Mouse (Mus musculus) cerebral cortex, adult 2 months (tissue): Measurements from ENCODE around the gene 4933405L10Rik.

Experiments used
- WGBS: fragments of 180-500 bp; shearing (Covaris S2); methylation state at CpG from one replicate; pipeline ENCODE4 v1.1.7; 2018; 5-methylcytosine and 5-hydroxymethylcytosine counted together

4933405L10Rik gene

GRCm38 (mm10) chr8:105700966-105701824 lies 6.3 kb upstream of the 4933405L10Rik start, which contains the start of the genes Acd and Pard6a:
Gene Acd (minus strand): TSS chr8:105701102.
Gene Pard6a (plus strand): TSS chr8:105701148.
- WGBS, result under 1% methylated on average over 60 of the region's 60 CpGs

- WGBS, result 29% methylated on average over 18 of the region's 18 CpGs
These were observed 5.5 kb upstream of the 4933405L10Rik start for GRCm38 (mm10) chr8:105702001-105702401.

DNA sequence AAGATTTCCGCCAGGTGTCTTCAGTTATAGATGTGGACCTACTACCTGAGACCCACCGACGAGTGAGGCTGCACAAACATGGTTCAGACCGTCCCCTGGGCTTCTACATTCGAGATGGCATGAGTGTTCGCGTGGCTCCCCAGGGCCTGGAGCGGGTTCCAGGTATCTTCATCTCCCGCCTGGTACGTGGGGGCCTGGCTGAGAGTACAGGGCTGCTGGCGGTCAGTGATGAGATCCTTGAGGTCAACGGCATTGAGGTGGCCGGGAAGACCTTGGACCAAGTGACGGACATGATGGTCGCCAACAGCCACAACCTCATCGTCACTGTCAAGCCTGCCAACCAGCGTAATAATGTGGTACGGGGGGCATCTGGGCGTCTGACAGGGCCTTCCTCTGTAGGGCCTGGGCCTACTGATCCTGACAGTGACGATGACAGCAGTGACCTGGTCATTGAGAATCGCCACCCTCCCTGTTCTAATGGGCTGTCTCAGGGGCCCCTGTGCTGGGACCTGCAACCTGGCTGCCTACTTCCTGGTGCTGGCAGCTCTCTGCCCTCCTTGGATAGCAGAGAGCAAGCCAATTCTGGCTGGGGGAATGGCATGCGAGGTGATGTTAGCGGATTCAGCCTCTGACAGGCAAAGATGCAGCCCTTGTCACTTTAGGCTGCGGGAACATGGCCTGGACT lies 4.6 kb upstream of the 4933405L10Rik start:
- WGBS, result 93% methylated on average over 24 of the region's 24 CpGs

DNA sequence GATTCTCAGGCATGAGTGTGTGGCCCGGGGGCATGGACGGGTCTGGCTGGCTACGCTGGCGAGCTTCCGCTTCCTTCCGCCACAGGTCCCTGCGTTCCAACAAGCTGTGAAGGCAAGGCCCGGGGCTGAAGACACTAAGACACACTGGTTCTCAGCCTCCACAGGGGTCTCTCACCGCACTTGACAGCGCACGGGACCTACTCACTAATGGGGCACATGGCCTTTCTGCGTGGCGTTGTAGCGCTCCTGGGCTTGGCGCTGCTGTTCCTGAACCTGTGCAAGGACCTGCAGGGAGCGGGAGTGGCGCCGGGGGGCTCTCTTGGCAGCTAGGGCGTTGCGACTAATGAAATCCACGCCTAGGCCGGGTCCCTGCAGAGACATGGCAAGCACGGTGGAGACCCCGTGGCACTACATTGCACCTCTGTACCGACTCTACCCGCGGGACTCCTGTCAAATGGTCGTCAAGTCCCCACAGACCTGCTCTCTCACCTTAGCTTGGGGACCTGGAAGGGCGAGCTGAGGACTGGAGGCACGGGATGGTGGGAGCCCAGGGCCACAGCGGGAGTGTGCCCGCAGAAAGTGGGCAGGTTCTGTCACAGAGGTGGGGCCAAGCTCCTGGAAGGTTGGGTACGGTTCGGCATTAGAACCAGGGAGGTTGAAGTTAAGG lies 3.2 kb upstream of the 4933405L10Rik start:
- WGBS, result 94% methylated on average over 34 of the region's 34 CpGs

GRCm38 (mm10) chr8:105704955-105705354 lies 2.5 kb upstream of the 4933405L10Rik start:
- WGBS, result 87% methylated on average over 6 of the region's 6 CpGs

GRCm38 (mm10) chr8:105706426-105706825 lies 1.0 kb upstream of the 4933405L10Rik start:
- 80% methylated on average over 12 of the region's 12 CpGs for WGBS

GRCm38 (mm10) chr8:105708675-105709074 lies 1.2 kb downstream of the 4933405L10Rik start:
- WGBS, result 93% methylated on average over 8 of the region's 8 CpGs

- WGBS, result 86% methylated on average over 14 of the region's 14 CpGs
These were observed 1.9 kb downstream of the 4933405L10Rik start for GRCm38 (mm10) chr8:105709317-105709716.

- 86% methylated on average over 3 of the region's 3 CpGs for WGBS
These were observed 4.8 kb downstream of the 4933405L10Rik start for GRCm38 (mm10) chr8:105712286-105712685.

GRCm38 (mm10) chr8:105714139-105714538 lies 6.7 kb downstream of the 4933405L10Rik start:
- 6% methylated on average over 3 of the region's 3 CpGs for WGBS

DNA sequence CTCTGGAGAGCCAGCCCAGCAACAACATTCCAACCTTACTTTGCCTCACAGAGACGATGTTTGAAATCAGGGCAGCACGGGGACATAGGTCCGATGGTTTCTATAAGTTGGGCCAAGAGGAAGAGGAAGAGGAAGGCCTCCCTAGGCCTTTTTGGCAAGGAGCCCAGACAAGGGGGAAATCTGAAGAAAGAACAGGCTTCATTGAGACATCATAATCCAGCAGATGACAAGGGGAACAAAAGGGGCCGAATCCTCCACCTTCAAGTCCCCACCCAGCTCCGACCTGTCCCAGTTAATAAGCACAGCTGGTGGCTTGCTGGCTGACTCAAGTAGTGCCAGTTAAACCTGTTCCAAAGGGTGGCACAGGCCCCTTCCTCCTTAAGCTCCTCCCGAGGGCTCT lies 7.6 kb downstream of the 4933405L10Rik start:
- WGBS, result 68% methylated on average over 6 of the region's 6 CpGs

DNA sequence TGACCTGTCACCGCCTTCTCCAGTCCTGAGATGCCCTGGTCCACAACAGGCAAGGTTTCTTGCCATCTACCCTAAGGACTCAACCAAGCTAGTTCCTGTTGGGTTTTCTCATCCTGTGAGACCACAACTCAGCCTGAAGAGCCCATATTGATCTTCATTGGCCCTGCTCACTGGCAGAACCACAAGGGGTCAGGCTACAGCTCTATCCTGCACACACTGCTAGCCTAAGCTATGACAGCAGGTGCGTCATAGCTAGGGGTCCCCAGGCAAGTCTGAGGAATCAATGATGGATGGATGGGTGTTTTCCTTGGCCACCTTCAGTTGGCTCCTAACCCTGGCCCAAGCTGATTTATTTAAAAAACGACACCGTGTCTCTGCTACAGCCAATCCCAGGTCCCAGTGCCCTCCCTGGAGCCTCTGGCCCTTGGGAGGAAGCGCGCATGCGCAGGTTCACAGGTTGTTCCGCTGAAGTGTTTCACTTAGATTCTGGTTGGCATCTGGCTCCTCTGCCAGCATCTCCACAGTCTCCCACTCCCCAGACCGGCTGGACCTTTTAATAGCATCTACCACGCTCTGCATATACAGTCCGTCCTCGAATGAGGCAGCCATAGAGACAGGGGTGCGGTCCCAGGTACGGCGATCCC lies 9.0 kb downstream of the 4933405L10Rik start:
- 90% methylated on average over 15 of the region's 15 CpGs for WGBS

GRCm38 (mm10) chr8:105719637-105720036 lies 12.2 kb downstream of the 4933405L10Rik start:
- WGBS, result 85% methylated on average over 4 of the region's 4 CpGs

GRCm38 (mm10) chr8:105722861-105723260 lies 15.4 kb downstream of the 4933405L10Rik start:
- WGBS, result 84% methylated on average over 9 of the region's 9 CpGs

DNA sequence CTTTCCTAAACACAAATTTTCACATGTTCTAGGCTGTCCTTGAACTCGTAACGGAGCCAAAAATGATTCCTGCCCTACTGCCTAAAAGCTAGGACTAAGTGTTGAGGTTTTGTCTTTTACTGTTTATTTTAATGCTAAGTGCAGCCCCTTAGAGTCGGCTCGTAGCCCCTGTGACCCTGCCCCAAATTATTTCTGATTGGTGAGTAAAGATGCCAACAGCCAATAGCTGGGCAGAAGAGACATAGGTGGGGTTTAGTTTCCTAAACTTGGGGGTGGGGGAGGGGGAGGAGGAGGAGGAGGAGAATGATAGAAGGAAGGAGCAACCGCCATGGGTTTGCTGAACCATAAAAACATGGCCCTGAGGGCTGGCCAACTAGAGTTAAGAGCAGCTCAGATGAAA lies 18.3 kb downstream of the 4933405L10Rik start:
- 87% methylated on average over 5 of the region's 5 CpGs for WGBS

GRCm38 (mm10) chr8:105727397-105728124 lies 20.1 kb downstream of the 4933405L10Rik start:
- WGBS, result 88% methylated on average over 18 of the region's 18 CpGs

DNA sequence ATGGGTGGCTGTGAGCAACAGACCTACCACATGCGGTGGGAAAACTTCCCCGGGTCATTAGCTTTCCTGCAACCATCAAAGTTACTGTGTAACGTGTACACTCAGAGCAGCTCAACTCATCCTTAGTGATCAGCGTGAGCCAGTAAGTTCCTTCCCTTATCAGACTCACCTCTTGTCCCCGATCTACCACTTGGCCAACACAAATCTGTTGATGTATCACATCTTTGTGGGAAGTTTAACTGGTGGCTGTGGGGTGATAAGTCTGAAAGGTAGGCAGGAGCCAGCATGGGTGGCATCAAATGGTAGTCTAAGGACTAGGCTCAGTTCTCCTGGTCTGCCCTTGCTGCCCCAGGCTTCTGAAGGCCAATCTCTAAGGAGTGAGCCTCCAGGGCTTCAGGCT lies 24.7 kb downstream of the 4933405L10Rik start:
- WGBS, result 96% methylated on average over 5 of the region's 5 CpGs

- WGBS, result 94% methylated on average over 5 of the region's 5 CpGs
These were observed 31.8 kb downstream of the 4933405L10Rik start for GRCm38 (mm10) chr8:105739216-105739615.

- 88% methylated on average over 4 of the region's 4 CpGs for WGBS
These were observed 35.8 kb downstream of the 4933405L10Rik start for GRCm38 (mm10) chr8:105743301-105743700.

DNA sequence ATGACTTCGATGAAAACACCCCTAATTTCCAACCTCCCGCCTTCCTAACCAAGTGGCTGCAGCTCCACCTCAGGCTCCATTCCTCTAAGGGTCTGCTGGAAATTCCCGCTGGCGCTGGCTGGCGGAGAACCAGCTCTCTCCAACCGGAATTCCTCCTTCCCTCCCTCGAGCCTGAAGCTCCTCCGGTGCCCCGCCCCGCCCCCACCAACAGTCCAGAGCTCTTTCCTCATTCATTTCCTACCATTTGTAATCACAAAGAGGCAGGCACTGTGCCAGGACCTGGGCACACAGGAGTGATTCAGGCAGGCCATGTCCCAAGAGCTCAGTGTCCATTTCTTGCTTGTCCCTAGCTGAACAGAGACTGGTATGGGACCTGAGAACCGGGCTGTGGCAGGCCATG lies 43.2 kb downstream of the 4933405L10Rik start:
- WGBS, result 25% methylated on average over 11 of the region's 11 CpGs

GRCm38 (mm10) chr8:105753916-105754315 lies 46.5 kb downstream of the 4933405L10Rik start:
- 73% methylated on average over 2 of the region's 2 CpGs for WGBS
